Mouse (Mus musculus): Measurements from ENCODE around the gene Selenon. TPM values are rescaled to one million over a fixed set of nuclear protein-coding genes. Genes with fewer than 3 reads are reported as not detected.

Selenon gene
- total RNA-seq, 2 experiments from 2014 or later: 18.6 to 20.9 TPM

GRCm38 (mm10) chr4:134580351-134581148, 28.6 kb upstream of the Selenon start:
- intact Hi-C loops (cut with DNase I): loop anchor here (5.0 kb wide), 1 partner anchor 47 kb away; no protein-coding TSS in a partner anchor
- peak; percentile 63 to 89 for DNase-seq (ENCODE audit: low spot score in 2 of 2)

DNA sequence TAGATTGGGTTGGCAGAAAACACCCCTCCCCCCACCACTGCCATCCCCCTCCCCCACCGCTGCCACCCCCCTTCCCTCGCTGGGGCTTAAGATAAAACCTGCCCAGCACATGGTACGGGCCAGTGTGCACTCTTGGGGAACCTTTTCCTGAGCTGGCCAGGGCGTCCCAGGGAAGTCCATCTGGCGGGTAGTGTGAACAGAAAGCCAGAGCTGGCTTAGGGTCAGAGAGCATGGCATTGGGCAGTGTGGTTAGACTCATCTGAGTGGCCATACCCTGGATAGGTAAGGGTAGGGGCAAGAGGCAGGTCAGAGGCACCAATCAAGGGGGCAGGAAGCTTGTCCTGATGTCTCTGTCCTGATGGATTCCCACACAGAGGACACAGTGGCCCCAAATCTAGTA, 27.7 kb upstream of the Selenon start:
- no peak for DNase-seq (ENCODE audit: low spot score in 2 of 2)
- intact Hi-C loops (cut with DNase I): loop anchor here (5.0 kb wide), 1 partner anchor 48 kb away; no protein-coding TSS in a partner anchor

DNA sequence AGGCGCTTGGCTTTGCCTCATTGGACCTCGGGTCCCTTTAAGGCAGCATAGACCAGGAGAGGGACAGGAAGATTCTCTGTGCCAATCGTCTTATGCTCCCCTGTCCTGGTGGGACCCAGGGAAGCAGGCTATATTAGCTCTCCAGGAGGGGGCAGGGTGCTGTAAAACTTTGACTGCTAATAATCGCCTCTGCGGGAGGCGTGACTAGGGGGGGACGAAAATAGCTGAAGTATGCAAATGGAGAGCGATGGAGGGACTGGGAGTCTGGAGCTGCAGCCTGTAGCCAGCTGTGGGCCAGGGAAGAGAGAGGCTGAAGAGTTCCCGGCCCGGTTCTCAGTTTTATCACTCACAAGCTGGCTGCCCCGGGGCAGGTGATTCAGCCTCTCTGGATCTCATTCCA, 27.2 kb upstream of the Selenon start:
- DNase-seq (ENCODE audit: low spot score in 2 of 2): no peak
- intact Hi-C loops (cut with DNase I): no loop called here

- intact Hi-C loops (cut with DNase I): no loop called here
- DNase-seq (ENCODE audit: low spot score in 2 of 2): peak in 1 of 2 experiments; percentile 69
These were observed 26.4 kb upstream of the Selenon start for GRCm38 (mm10) chr4:134578407-134578806.

DNA sequence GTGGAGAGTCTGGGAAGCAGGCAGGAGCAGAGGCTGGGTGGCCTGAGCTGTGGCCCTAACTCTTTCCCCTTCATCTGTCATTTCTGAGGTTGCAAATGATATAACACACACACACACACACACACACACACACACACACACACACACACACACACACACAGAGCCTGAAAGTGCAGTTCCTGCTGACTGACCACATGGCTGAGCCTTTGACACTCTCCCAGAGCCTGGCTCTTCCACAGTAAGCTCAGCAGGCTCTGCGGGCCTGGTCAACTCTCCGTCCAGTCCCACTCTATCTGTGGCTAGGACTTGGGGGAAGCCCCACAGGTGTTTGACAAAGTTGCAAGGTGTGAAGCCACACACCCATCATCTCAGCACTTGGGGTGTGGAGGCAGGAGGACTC, 25.3 kb upstream of the Selenon start:
- intact Hi-C loops (cut with DNase I): no loop called here
- no peak for DNase-seq (ENCODE audit: low spot score in 2 of 2)

DNA sequence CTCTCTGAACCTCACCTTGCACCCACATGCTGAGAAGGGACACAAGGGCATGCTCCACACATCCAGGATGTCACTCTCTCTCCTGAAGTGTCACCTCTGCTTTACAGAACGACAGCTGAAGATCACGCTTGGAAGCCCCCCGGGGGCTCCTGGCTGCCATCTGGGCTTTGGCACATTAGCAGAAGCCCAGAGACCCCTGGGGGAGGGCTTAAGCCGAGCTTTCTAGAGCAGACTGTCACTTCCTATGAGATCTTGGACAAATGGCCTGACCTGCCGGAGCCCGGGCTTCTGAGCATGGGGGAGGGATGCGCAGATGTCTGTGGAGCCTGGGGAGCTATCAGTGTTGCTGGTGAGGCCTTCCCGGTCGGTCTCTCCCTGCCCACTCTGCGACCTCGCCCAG, 23.5 kb upstream of the Selenon start:
- DNase-seq (ENCODE audit: low spot score in 2 of 2): no peak
- intact Hi-C loops (cut with DNase I): no loop called here

DNA sequence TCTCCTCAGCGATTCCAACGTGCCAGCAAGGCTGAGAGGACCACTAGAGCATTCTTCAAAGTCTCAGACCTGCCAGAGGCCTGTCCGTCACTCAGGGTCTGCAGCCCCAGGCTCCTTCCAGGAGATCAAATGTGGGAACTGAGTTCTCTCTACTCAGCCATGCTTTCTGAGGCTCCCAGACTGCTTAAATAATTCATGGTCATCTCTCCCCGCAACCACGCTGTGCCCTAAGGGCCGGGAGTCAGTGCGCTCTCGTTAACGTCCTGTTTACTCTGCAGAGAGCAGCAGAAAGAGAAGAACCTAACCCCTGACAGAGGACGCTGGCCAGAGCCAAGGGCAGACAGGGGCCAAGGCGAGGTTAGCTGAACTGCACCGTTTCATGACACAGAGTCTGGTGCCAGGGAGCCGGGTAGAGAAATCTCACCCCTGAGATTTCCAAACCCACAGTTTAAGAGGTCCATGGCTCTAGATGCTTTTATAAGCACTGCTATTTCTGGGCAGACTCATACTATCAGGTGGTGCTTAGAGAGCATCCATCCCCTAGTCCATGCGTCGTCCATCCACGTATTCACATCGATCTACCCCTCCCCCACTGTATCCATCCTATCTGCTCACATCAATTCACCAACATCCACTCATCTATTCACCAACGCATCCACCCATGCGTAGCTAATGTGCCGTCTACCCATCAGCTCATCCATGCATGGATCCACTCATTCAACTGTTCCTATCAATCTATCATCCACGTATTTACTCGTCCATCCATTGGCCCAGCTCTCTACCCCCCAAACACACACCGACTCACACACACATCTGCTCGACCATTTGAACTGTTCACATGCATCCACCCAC, 20.7 kb upstream of the Selenon start:
- DNase-seq (ENCODE audit: low spot score in 2 of 2): no peak
- intact Hi-C loops (cut with DNase I): no loop called here

GRCm38 (mm10) chr4:134570704-134571451, 18.9 kb upstream of the Selenon start:
- intact Hi-C loops (cut with DNase I): no loop called here
- no peak for DNase-seq (ENCODE audit: low spot score in 2 of 2)

DNA sequence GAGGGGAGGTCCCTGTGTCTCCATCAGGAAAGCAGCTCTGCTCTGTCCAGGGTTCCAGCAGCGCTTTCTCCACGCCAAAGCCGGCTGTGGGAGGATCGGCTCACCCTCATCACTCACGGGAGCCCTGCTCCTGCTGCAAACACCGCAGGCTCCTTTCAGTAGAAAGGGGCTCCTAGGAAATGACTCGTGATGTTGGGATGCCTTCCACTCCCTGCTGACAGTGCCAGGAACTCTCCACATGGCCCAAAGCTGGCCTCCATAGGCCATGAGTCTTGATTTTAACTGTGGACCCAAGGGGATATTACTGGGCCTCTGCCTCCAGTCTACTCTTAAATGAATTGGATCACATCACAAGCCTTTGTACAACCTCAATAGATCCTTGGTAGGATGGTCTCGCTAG, 17.9 kb upstream of the Selenon start:
- intact Hi-C loops (cut with DNase I): no loop called here
- no peak for DNase-seq (ENCODE audit: low spot score in 2 of 2)

DNA sequence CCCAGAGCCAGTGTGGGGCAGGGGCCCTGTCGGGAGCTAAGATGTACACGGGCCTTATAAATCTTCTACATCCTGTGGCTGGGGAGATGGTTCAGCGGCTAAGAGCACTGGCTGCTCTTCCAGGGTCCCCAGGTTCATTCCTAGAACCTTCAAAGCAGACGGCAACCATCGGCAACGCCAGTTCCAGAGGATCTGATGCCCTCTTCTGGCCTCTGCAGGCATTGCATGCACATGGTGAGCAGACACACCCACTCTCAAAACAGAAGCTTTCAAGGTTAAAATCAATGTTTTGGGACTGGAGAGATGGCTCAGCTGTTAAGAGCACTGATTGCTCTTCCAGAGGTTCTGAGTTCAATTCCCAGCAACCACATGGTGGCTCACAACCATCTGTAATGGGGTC, 17.2 kb upstream of the Selenon start:
- intact Hi-C loops (cut with DNase I): no loop called here
- DNase-seq (ENCODE audit: low spot score in 2 of 2): no peak

GRCm38 (mm10) chr4:134567377-134568226, 15.6 kb upstream of the Selenon start:
- DNase-seq (ENCODE audit: low spot score in 2 of 2): peak in 1 of 2 experiments; percentile 48
- intact Hi-C loops (cut with DNase I): no loop called here

DNA sequence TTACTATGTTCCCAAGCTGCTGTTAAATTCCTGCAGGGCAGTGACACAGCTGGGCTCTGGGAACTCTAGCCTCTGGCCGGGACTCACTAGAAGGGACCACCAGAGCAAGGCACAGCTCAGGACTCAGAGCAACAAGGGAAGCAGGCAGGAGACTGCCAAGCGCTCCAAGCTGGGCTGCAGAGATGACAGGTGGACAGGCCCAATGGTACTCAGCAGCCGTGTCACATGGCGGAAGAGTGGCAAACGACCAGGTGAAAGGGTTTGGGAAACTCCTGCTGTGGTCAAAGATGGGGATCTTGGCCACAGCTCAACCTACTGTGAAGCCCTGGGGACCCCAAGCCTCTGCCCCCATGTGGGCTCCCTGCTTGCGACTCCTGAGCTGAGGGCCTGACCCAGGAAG, 12.1 kb upstream of the Selenon start:
- DNase-seq (ENCODE audit: low spot score in 2 of 2): no peak
- intact Hi-C loops (cut with DNase I): no loop called here

- intact Hi-C loops (cut with DNase I): no loop called here
- DNase-seq (ENCODE audit: low spot score in 2 of 2): no peak
These were observed 11.7 kb upstream of the Selenon start for GRCm38 (mm10) chr4:134563624-134564023.

- no peak for DNase-seq (ENCODE audit: low spot score in 2 of 2)
- intact Hi-C loops (cut with DNase I): no loop called here
These were observed 10.0 kb upstream of the Selenon start for GRCm38 (mm10) chr4:134562014-134562413.

DNA sequence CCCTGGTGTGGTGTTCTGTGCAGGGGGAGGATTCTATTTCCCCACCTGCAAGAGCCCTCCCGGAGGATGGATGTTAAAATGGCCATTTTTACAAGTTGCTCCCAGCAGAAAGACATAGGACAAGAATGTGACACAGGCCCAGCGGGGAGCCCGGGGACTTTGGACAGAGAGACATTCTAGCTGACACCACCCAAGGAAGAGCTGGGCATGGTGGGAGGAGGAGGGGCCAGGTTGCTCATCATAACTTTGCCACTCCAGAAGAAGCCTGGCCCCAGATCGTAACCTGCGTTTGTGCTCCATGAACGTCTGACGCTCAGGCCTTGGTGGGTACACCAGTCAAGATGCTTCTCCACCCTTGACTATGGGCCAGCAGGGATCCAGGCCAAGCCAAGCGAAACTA, 8.7 kb upstream of the Selenon start:
- intact Hi-C loops (cut with DNase I): no loop called here

GRCm38 (mm10) chr4:134559154-134559553, 7.2 kb upstream of the Selenon start:
- DNase-seq (ENCODE audit: low spot score in 2 of 2): no peak
- intact Hi-C loops (cut with DNase I): no loop called here

More for the DNA sequence above, 8.7 kb upstream of the Selenon start:
- no peak for DNase-seq (ENCODE audit: low spot score in 2 of 2)

DNA sequence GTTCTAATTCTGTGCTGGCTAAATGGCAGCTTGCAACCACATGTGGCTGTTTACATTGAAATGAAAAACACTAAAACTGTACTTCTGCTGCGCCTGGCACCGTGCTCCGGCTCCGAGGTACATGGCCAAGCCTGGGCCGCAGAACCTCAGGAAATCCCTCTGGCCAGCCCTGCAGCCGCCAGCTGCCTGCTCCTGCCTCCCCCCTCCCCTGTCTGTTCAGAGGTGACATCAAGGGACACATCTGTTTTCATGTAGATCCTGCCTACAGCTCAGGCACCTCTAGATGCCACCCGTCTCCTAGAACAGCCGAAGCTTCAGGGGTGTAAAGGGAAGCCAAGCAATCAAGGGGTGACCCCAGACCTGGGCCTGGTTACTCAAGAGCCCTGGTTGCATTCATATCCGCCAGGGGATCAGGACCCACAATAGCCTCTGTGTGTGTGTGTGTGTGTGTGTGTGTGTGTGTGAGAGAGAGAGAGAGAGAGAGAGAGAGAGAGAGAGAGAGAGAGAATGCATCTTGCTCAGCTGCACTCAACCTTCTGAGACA, 6.7 kb upstream of the Selenon start:
- no peak for DNase-seq (ENCODE audit: low spot score in 2 of 2)
- intact Hi-C loops (cut with DNase I): no loop called here

GRCm38 (mm10) chr4:134557626-134558249, 5.8 kb upstream of the Selenon start:
- DNase-seq (ENCODE audit: low spot score in 2 of 2): no peak
- intact Hi-C loops (cut with DNase I): no loop called here

All from left cerebral cortex, postnatal 25 days (tissue).